ENCODE assay signal across 9 mouse cellular contexts in genomic region chr11:24082385-24083075, GRCm38 (mm10). TPM values are rescaled to one million over a fixed set of nuclear protein-coding genes. Genes with fewer than 3 reads are reported as not detected.
A peak's percentile ranks its signal among the peaks of the same experiment; 100 is the strongest.
DNase-seq lines count a peak whose midpoint lies in the region; ATAC-seq and TF ChIP-seq lines count a peak whose summit lies in the region.
"Had no signal": no experiment of that assay in that cellular context is flagged by ENCODE, and none has a peak within 500 bp of the region (broad histone marks: within the 10 kb centered on the region; RNA-seq: fewer than 3 reads in every experiment).

No protein-coding gene starts in this region.

- no peaks in the 10 kb centered on the region for H3K9me3 ChIP-seq in megakaryocyte, embryonic 14.5 days
- H3K9me3 ChIP-seq in forebrain, embryonic 13.5 days (replicated peaks) = no peaks in the 10 kb centered on the region
- H3K9me3 ChIP-seq in limb, embryonic 12.5 days = no peaks in the 10 kb centered on the region

- no peak for DNase-seq in gastrocnemius, postnatal 14 days
- DNase-seq in left cerebral cortex, postnatal 14 days (ENCODE audit: low spot score in 2 of 2) = no peak
- DNase-seq in gastrocnemius, adult 2 months = no peak
- DNase-seq: lung, postnatal 36 days had no signal

- peaks cover 22% of the 10 kb centered on the region for H3K36me3 ChIP-seq in megakaryocyte, embryonic 14.5 days (replicated peaks; ENCODE audit: low read length)
- H3K36me3 ChIP-seq in forebrain, embryonic 13.5 days (ENCODE audit: poor library complexity, severe bottlenecking) = peaks cover 24% of the 10 kb centered on the region
- peaks cover 25% of the 10 kb centered on the region for H3K36me3 ChIP-seq in limb, embryonic 12.5 days
- peaks cover 3% of the 10 kb centered on the region; the same call in 1 of the 2 replicates for H3K36me3 ChIP-seq in small intestine, adult 2 months (ENCODE audit: control insufficient read depth, insufficient read depth, low read length)

- TF ChIP-seq POLR2A in small intestine, adult 2 months (IDR thresholded peaks at IDR 0.05; ENCODE audit: low read depth, low read length) = no peak

- H3K4me1 ChIP-seq in megakaryocyte, embryonic 14.5 days = peaks cover 68% of the 10 kb centered on the region
- peaks cover 47% of the 10 kb centered on the region for H3K4me1 ChIP-seq in forebrain, embryonic 13.5 days
- peaks cover 40% of the 10 kb centered on the region for H3K4me1 ChIP-seq in limb, embryonic 12.5 days (replicated peaks)
- H3K4me1 ChIP-seq in small intestine, adult 2 months (ENCODE audit: control insufficient read depth, insufficient read depth, insufficient read length, low read length) = no peaks in the 10 kb centered on the region; the same call in 1 of the 2 replicates

- no peak for ATAC-seq in megakaryocyte, adult 5-6 weeks (ENCODE audit: poor library complexity, severe bottlenecking)
- ATAC-seq in forebrain, embryonic 13.5 days = no peak
- ATAC-seq in limb, embryonic 12.5 days (ENCODE audit: insufficient number of reproducible peaks, insufficient read depth, low FRiP score, low TSS enrichment, low read depth) = no peak

- intact Hi-C loops in gastrocnemius, postnatal 14 days (cut with DNase I; ENCODE audit: low total_unique reads) = no loop called here
- intact Hi-C loops in left cerebral cortex, postnatal 14 days (cut with DNase I) = loop anchor here (5.0 to 10.0 kb wide), 3 partner anchors 85 to 1772 kb away; no protein-coding TSS in a partner anchor
- intact Hi-C loops in gastrocnemius, adult 2 months (cut with DNase I) = loop anchor here (10.0 kb wide), 1 partner anchor 1222 kb away; no protein-coding TSS in a partner anchor

- WGBS in forebrain, embryonic 13.5 days = 7% methylated on average over 11 of the region's 11 CpGs
- WGBS in limb, embryonic 12.5 days = 8% methylated on average over 11 of the region's 11 CpGs
- WGBS in small intestine, adult 2 months = 25% methylated on average over 11 of the region's 11 CpGs

- no peak for TF ChIP-seq CTCF in small intestine, adult 2 months (IDR thresholded peaks at IDR 0.05; ENCODE audit: extremely low read depth, insufficient read length, insufficient replicate concordance, low read depth, low read length)
- no peak for TF ChIP-seq CTCF in gastrocnemius, adult 2 months (IDR thresholded peaks at IDR 0.05)

- peak overlapping the region; percentile 96 for H3K9ac ChIP-seq in forebrain, embryonic 13.5 days
- H3K9ac ChIP-seq in limb, embryonic 12.5 days (replicated peaks) = peak overlapping the region; percentile 97

- peak overlapping the region; percentile 100 for H3K27ac ChIP-seq in forebrain, embryonic 13.5 days
- peak overlapping the region; percentile 98 for H3K27ac ChIP-seq in limb, embryonic 12.5 days
- no peak overlapping the region for H3K27ac ChIP-seq in small intestine, adult 2 months (ENCODE audit: insufficient read depth, low read depth, low read length)
- no peak overlapping the region for H3K27ac ChIP-seq in gastrocnemius, adult 2 months

- H3K4me3 ChIP-seq in megakaryocyte, embryonic 14.5 days (replicated peaks) = peak overlapping the region; percentile 95
- H3K4me3 ChIP-seq in forebrain, embryonic 13.5 days = peak overlapping the region; percentile 65
- peak overlapping the region; percentile 88 for H3K4me3 ChIP-seq in limb, embryonic 12.5 days (replicated peaks)
- peak overlapping the region; percentile 67 for H3K4me3 ChIP-seq in small intestine, adult 2 months (ENCODE audit: low read depth, low read length)
- no peak overlapping the region for H3K4me3 ChIP-seq in gastrocnemius, adult 2 months

- peak overlapping the region; percentile 95 for H3K4me2 ChIP-seq in forebrain, embryonic 13.5 days
- H3K4me2 ChIP-seq in limb, embryonic 12.5 days = peak overlapping the region; percentile 94

- H3K27me3 ChIP-seq in megakaryocyte, embryonic 14.5 days (replicated peaks) = peaks cover 7% of the 10 kb centered on the region
- no peaks in the 10 kb centered on the region for H3K27me3 ChIP-seq in forebrain, embryonic 13.5 days
- no peaks in the 10 kb centered on the region for H3K27me3 ChIP-seq in limb, embryonic 12.5 days
- 0 out of 2 replicates have a peak, but pooled peaks cover 3% of the 10 kb centered on the region for H3K27me3 ChIP-seq in small intestine, adult 2 months (ENCODE audit: control insufficient read depth, insufficient read depth, low read length)

RNA-seq across cellular contexts. Expression of gene Bcl11a, which starts 4.7 kb away (rescaled TPM):
- 1.1 and 6.5 TPM in 2 replicates for polyA plus RNA-seq in megakaryocyte, embryonic 14.5 days (2012; ENCODE audit: insufficient read depth, low replicate concordance)
- 31.4 and 33.7 TPM in 2 replicates for total RNA-seq in megakaryocyte, adult 5-6 weeks (2015)
- 16.2 and 34.6 TPM in 2 replicates for total RNA-seq in megakaryocyte, adult 5-6 weeks (2017)
- polyA plus RNA-seq in forebrain, embryonic 13.5 days (2015; fragmentation: Nextera tagmentation; extraction: Ambion mirVana) = 159 and 161 TPM in 2 replicates
- 103 and 109 TPM in 2 replicates for polyA plus RNA-seq in limb, embryonic 12.5 days (2016; fragmentation: Nextera tagmentation; extraction: Ambion mirVana)
- polyA plus RNA-seq in small intestine, adult 2 months (2012; rRNA removed) = 2.0 and 3.7 TPM in 2 replicates
- total RNA-seq in gastrocnemius, postnatal 14 days (2021) = under 1 TPM; 0.04 to 0.18 TPM
- 100 to 1,000 TPM; 114 to 125 TPM for total RNA-seq in left cerebral cortex, postnatal 14 days (2021)
- total RNA-seq in gastrocnemius, adult 2 months (2021) = not detected

RNA-seq across cellular contexts. Expression of gene A830031A19Rik, which starts 7.7 kb away (rescaled TPM):
- not detected in 2 replicates for polyA plus RNA-seq in megakaryocyte, embryonic 14.5 days (2012; ENCODE audit: insufficient read depth, low replicate concordance)
- not detected in 2 replicates for total RNA-seq in megakaryocyte, adult 5-6 weeks (2015)
- total RNA-seq in megakaryocyte, adult 5-6 weeks (2017) = not detected in 2 replicates
- polyA plus RNA-seq in forebrain, embryonic 13.5 days (2015; fragmentation: Nextera tagmentation; extraction: Ambion mirVana) = not detected in 2 replicates
- not detected in 2 replicates for polyA plus RNA-seq in limb, embryonic 12.5 days (2016; fragmentation: Nextera tagmentation; extraction: Ambion mirVana)
- not detected in 2 replicates for polyA plus RNA-seq in small intestine, adult 2 months (2012; rRNA removed)
- total RNA-seq in gastrocnemius, postnatal 14 days (2021) = not detected
- total RNA-seq in left cerebral cortex, postnatal 14 days (2021) = 1 to 10 TPM in 1 of 2 experiments, under 1 TPM in 1; 0.66 to 1.1 TPM
- not detected for total RNA-seq in gastrocnemius, adult 2 months (2021)

Comparison
In these comparisons a context has a peak if more than half of its experiments do, and no peak if none do; other contexts are left out.
1. H3K27ac ChIP-seq: peak in forebrain, embryonic 13.5 days (single experiment) and limb, embryonic 12.5 days (single experiment); none in small intestine, adult 2 months (single experiment) and gastrocnemius, adult 2 months (single experiment).
2. RNA of gene Bcl11a, which starts 4.7 kb away (total RNA-seq): 114 to 125 TPM in left cerebral cortex, postnatal 14 days and 16.2 to 34.6 TPM in megakaryocyte, adult 5-6 weeks; 0.04 to 0.18 TPM in gastrocnemius, postnatal 14 days and not detected in gastrocnemius, adult 2 months; every median in the first group is over 10 times any median in the second.